Mouse (Mus musculus) small intestine, adult 2 months (tissue): ENCODE data around the gene Them7.

Experiments
- CTCF ChIP-seq: fragments of 200-500 bp; IDR thresholded peaks from 2 replicates; pipeline ENCODE4 v1.5.1; 2012; ENCODE audit warnings: low read depth, mild to moderate bottlenecking, control low read depth, inconsistent platforms, low read length, moderate library complexity, mixed read lengths; ENCODE audit not compliant: insufficient replicate concordance, insufficient read length; ENCODE audit errors: extremely low read depth
- POLR2A ChIP-seq: fragments of 200-500 bp; IDR thresholded peaks from 2 replicates; pipeline ENCODE4 v1.6.1; 2012; ENCODE audit warnings: low read depth, mild to moderate bottlenecking, control low read depth, inconsistent platforms, low read length, moderate library complexity

DNA sequence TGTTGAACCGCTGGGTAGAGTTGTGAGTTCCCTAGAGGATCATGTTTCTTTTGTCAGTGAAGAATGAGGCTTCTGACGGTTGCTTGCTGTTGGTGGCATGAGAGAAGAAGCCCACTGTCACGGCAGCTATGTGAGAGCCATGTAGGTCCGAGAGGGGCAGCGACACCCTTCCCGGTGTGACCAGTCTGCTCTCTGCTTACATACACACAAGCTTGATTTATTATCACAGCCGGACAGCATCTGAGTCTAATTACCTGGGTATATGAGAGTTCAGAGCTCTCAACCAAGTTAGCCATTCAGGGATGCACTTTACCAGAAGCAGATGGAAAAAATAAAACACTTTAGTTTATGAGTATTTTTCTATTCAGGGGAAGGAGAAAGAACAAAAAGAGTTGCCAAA is 18.8 kb downstream of the Them7 start:
- TF ChIP-seq CTCF (no peak), POLR2A (no peak)
